Mouse (Mus musculus) layer of hippocampus, adult 8-10 months (tissue): Measurements from ENCODE around the gene Mcoln1. TPM values are rescaled to one million over a fixed set of nuclear protein-coding genes. Genes with fewer than 3 reads are reported as not detected.

Experiments
- total RNA-seq, 4 experiments: library from RNA; stranded (reverse); gene quantifications; 2 replicates each; pipeline ENCODE4 v1.2.4; 2022

Mcoln1 gene
- total RNA-seq, 4 experiments from 2014 or later = 83.5 to 97.9 (median 89.6) TPM

Other genes with a start within 250 kb of the Mcoln1 start
- 10 to 100 TPM; 49.8 to 58.2 (median 50.7) TPM for gene Insr, start 220.8 kb upstream of the Mcoln1 start, total RNA-seq
- not detected for gene A430078G23Rik, start 147.0 kb upstream of the Mcoln1 start, total RNA-seq
- gene Arhgef18, start 107.5 kb upstream of the Mcoln1 start, total RNA-seq = 10 to 100 TPM; 38.5 to 56.8 (median 45.3) TPM
- 1 to 10 TPM in 2 of 4 experiments, under 1 TPM in 2; 0.70 to 2.1 (median 1.1) TPM for gene Pex11g, start 32.8 kb upstream of the Mcoln1 start, total RNA-seq
- gene Tex45, start 29.6 kb upstream of the Mcoln1 start, total RNA-seq = under 1 TPM in 2 of 4 experiments, not detected in 2; 0.49 to 0.52 TPM
- 10 to 100 TPM; 27.6 to 32.1 (median 28.0) TPM for gene Zfp358, start 7.3 kb upstream of the Mcoln1 start, total RNA-seq
- gene Pnpla6, start 14.9 kb downstream of the Mcoln1 start, total RNA-seq = 100 to 1,000 TPM in 1 of 4 experiments, 10 to 100 TPM in 3; 66.7 to 102 (median 88.9) TPM
- under 1 TPM in 1 of 4 experiments, not detected in 3; 0.56 TPM for gene C330021F23Rik, start 67.5 kb downstream of the Mcoln1 start, total RNA-seq
- gene Camsap3, start 86.8 kb downstream of the Mcoln1 start, total RNA-seq = 10 to 100 TPM; 31.9 to 34.0 (median 32.6) TPM
- 10 to 100 TPM; 39.1 to 45.9 (median 41.4) TPM for gene Xab2, start 120.9 kb downstream of the Mcoln1 start, total RNA-seq
- gene Pet100, start 121.1 kb downstream of the Mcoln1 start, total RNA-seq = 100 to 1,000 TPM in 1 of 4 experiments, 10 to 100 TPM in 3; 42.2 to 100 (median 80.9) TPM
- gene Pcp2, start 125.1 kb downstream of the Mcoln1 start, total RNA-seq = not detected
- gene Stxbp2, start 130.5 kb downstream of the Mcoln1 start, total RNA-seq = 10 to 100 TPM; 59.8 to 87.1 (median 69.4) TPM
- 1 to 10 TPM in 1 of 4 experiments, under 1 TPM in 3; 0.61 to 1.3 (median 0.75) TPM for gene Retn, start 155.3 kb downstream of the Mcoln1 start, total RNA-seq
- under 1 TPM in 2 of 4 experiments, not detected in 2; 0.25 to 0.31 TPM for gene Mcemp1, start 165.3 kb downstream of the Mcoln1 start, total RNA-seq
- gene Fcor, start 171.9 kb downstream of the Mcoln1 start, total RNA-seq = 10 to 100 TPM in 3 of 4 experiments, 1 to 10 TPM in 1; 9.9 to 18.1 (median 14.7) TPM
- 10 to 100 TPM; 26.3 to 31.4 (median 28.6) TPM for gene Trappc5, start 175.8 kb downstream of the Mcoln1 start, total RNA-seq
- not detected for gene Fcer2a, start 193.7 kb downstream of the Mcoln1 start, total RNA-seq
- gene Clec4g, start 220.2 kb downstream of the Mcoln1 start, total RNA-seq = not detected
- 1 to 10 TPM in 1 of 4 experiments, under 1 TPM in 1, not detected in 2; 0.34 to 1.1 TPM for gene Cd209a, start 248.5 kb downstream of the Mcoln1 start, total RNA-seq